Mouse (Mus musculus) common myeloid progenitor, adult 5-6 weeks (primary cell): ENCODE results near the gene Fbxw25. TPM values are rescaled to one million over a fixed set of nuclear protein-coding genes. Genes with fewer than 3 reads are reported as not detected.
"Not testable (repeated sequence)": the region's sequence is repeated elsewhere in the genome, so short reads cannot be mapped to it uniquely, and the experiment has no call there.

ENCODE experiments used
- ATAC-seq: replicated peaks from 2 replicates; pipeline ENCODE4 v1.8.0; 2016; ENCODE audit warnings: low read depth, mild to moderate bottlenecking, moderate TSS enrichment, inconsistent platforms; ENCODE audit not compliant: poor library complexity, severe bottlenecking
- total RNA-seq: library from RNA; stranded (forward); fragments of 200-1000, 187-1606 nt; gene quantifications from 2 replicates; pipeline ENCODE4 v1.2.3, GENCODE M21; 2017

The Fbxw25 gene
- not detected in 2 replicates for total RNA-seq

- not testable (repeated sequence) for ATAC-seq
Observed at GRCm38 (mm10) chr9:109664552-109664951, at the start of gene Fbxw25. Gene Fbxw25, minus strand, starts transcription at chr9:109664652.

- ATAC-seq: not testable (repeated sequence)
Observed at GRCm38 (mm10) chr9:109702600-109702999, 38.1 kb upstream of the Fbxw25 start, which contains the start of gene Fbxw18. Gene Fbxw18, minus strand, starts transcription at chr9:109702700.

- ATAC-seq: peak; percentile 81
Observed at GRCm38 (mm10) chr9:109685299-109685698, 20.8 kb upstream of the Fbxw25 start.

DNA sequence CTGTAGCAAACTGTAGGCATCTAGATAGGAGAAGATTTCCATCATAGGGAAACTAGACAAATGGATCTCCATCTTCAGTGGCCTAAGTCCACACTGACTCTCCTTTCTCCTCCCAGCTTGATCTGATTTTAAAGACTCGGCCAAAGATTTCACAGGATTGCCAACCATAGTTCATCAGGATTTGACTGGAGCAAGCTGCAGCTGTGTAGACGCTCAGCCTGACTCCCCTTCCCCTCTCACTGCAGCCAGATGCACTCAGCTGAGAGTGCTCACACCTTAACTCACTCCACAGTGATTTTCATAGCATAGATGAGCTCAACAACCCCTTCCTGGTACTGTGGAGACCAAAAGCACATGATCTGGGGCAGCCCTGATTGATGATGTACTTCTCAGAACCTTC is 38.5 kb downstream of the Fbxw25 start, which contains the start of gene Fbxw24:
Fbxw24 (minus strand) TSS at position 101 of the 400 bp plus-strand sequence.
- not testable (repeated sequence) for ATAC-seq

- not testable (repeated sequence) for ATAC-seq
Observed at GRCm38 (mm10) chr9:109606837-109607236, 57.6 kb downstream of the Fbxw25 start.

- not testable (repeated sequence) for ATAC-seq
Observed at GRCm38 (mm10) chr9:109602128-109602527, 62.3 kb downstream of the Fbxw25 start.

- no peak for ATAC-seq
Observed at GRCm38 (mm10) chr9:109597226-109597625, 67.2 kb downstream of the Fbxw25 start.

Other genes with a start within 250 kb of the Fbxw25 start
- not detected in 2 replicates for gene Fbxw16, start 215.5 kb downstream of the Fbxw25 start, total RNA-seq
- not detected in 2 replicates for gene Fbxw19, start 168.8 kb downstream of the Fbxw25 start, total RNA-seq
- not detected in 2 replicates for gene Fbxw15, start 96.4 kb downstream of the Fbxw25 start, total RNA-seq
- not detected in 2 replicates for gene Fbxw24, start 38.6 kb downstream of the Fbxw25 start, total RNA-seq
- not detected in 2 replicates for gene Fbxw18, start 38.0 kb upstream of the Fbxw25 start, total RNA-seq
- gene Fbxw26, start 81.4 kb upstream of the Fbxw25 start, total RNA-seq: not detected in 2 replicates
- gene Fbxw27, start 126.0 kb upstream of the Fbxw25 start, total RNA-seq: not detected in 2 replicates
- gene Spink8, start 147.6 kb upstream of the Fbxw25 start, total RNA-seq: not detected in 2 replicates
- 21.8 and 23.6 TPM in 2 replicates for gene Nme6, start 168.1 kb upstream of the Fbxw25 start, total RNA-seq
- gene Camp, start 185.0 kb upstream of the Fbxw25 start, total RNA-seq: 47.0 and 48.3 TPM in 2 replicates
- 39.7 and 58.2 TPM in 2 replicates for gene Cdc25a, start 210.9 kb upstream of the Fbxw25 start, total RNA-seq